Comparison of ENCODE assay signal across 24 mouse cellular contexts in the genomic region with DNA sequence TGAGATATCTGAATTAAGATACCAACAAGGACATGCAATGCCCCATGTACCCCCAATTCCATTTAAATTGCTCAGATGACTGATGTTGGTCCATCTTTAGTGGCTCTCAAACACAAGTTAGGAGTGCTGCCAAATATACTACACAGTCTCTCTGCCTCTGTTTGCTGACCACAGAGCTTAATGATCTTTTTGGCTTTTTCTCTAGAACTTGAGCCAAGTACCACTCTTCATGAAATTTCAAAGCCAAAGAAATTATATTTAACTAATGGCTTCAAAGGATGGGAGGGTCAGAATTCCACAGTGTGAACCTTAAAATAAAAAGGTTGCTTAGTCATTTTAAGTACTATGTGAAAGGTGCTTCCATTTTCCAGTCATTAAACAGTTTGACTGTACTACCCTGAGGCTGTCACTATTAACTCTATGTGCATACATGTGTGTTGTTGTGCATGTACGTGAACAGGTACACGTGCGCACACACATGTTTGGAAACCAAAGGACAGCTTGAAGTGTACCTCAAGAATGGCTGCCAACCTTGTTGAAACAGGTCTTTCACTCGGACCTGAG. TPM values are rescaled to one million over a fixed set of nuclear protein-coding genes. Genes with fewer than 3 reads are reported as not detected.
DNase-seq lines count a peak whose midpoint lies in the region; ATAC-seq and TF ChIP-seq lines count a peak whose summit lies in the region.
"Had no signal": no experiment of that assay in that cellular context is flagged by ENCODE, and none has a peak within 500 bp of the region (broad histone marks: within the 10 kb centered on the region; RNA-seq: fewer than 3 reads in every experiment).

No protein-coding gene starts in this region.

- H3K9me3 ChIP-seq in liver, postnatal 0 days (ENCODE audit: low read length), result no peaks in the 10 kb centered on the region
- no peaks in the 10 kb centered on the region for H3K9me3 ChIP-seq in liver, embryonic 11.5 days (ENCODE audit: control insufficient read depth, low read length)
- H3K9me3 ChIP-seq in lung, embryonic 16.5 days (ENCODE audit: control insufficient read depth, low read length), result no peaks in the 10 kb centered on the region
- H3K9me3 ChIP-seq: embryonic facial prominence, embryonic 10.5 days; embryonic facial prominence, embryonic 13.5 days; forebrain, embryonic 12.5 days; forebrain, embryonic 15.5 days; heart, embryonic 10.5 days; hindbrain, embryonic 12.5 days; hindbrain, embryonic 15.5 days had no signal

- TF ChIP-seq CTCF in liver, postnatal 0 days (IDR thresholded peaks at IDR 0.05; ENCODE audit: low read depth), result no peak

- no peaks in the 10 kb centered on the region for H3K27me3 ChIP-seq in liver, postnatal 0 days (ENCODE audit: insufficient read depth, low read length)
- no peaks in the 10 kb centered on the region for H3K27me3 ChIP-seq in liver, embryonic 11.5 days (replicated peaks; ENCODE audit: control insufficient read depth, insufficient read depth, low read length)
- no peaks in the 10 kb centered on the region for H3K27me3 ChIP-seq in lung, embryonic 16.5 days (ENCODE audit: control insufficient read depth, insufficient read depth, low read depth, low read length)
- H3K27me3 ChIP-seq: embryonic facial prominence, embryonic 13.5 days; forebrain, embryonic 12.5 days; forebrain, embryonic 15.5 days; hindbrain, embryonic 12.5 days; hindbrain, embryonic 15.5 days had no signal

- ATAC-seq in liver, postnatal 0 days, result peak; percentile 45; the same call in 1 of the 2 replicates
- no peak for ATAC-seq in liver, embryonic 11.5 days (replicated peaks; ENCODE audit: low FRiP score)
- peak; percentile 80 for ATAC-seq in lung, embryonic 16.5 days (ENCODE audit: low read depth)
- ATAC-seq: CD4-positive, CD25-positive, alpha-beta regulatory T cell, adult 4 months; forebrain, embryonic 15.5 days had no signal

- no peak for TF ChIP-seq EP300 in liver, postnatal 0 days (IDR thresholded peaks at IDR 0.05; ENCODE audit: low read depth)

- H3K36me3 ChIP-seq in liver, postnatal 0 days (replicated peaks; ENCODE audit: insufficient read depth, low read length), result no peaks in the 10 kb centered on the region
- H3K36me3 ChIP-seq in liver, embryonic 11.5 days (ENCODE audit: control insufficient read depth, insufficient read depth, low read length), result no peaks in the 10 kb centered on the region
- H3K36me3 ChIP-seq in lung, embryonic 16.5 days (ENCODE audit: control insufficient read depth, insufficient read depth, low read length), result no peaks in the 10 kb centered on the region
- H3K36me3 ChIP-seq: embryonic facial prominence, embryonic 10.5 days; embryonic facial prominence, embryonic 13.5 days; forebrain, embryonic 12.5 days; forebrain, embryonic 15.5 days; heart, embryonic 10.5 days; hindbrain, embryonic 12.5 days; hindbrain, embryonic 15.5 days had no signal

- no peak overlapping the region for H3K9ac ChIP-seq in liver, postnatal 0 days (replicated peaks)
- H3K9ac ChIP-seq in liver, embryonic 11.5 days (ENCODE audit: low read depth, low read length), result no peak overlapping the region
- H3K9ac ChIP-seq in lung, embryonic 16.5 days (ENCODE audit: low read length), result no peak overlapping the region
- H3K9ac ChIP-seq: embryonic facial prominence, embryonic 13.5 days; forebrain, embryonic 12.5 days; forebrain, embryonic 15.5 days; hindbrain, embryonic 12.5 days; hindbrain, embryonic 15.5 days had no signal

- WGBS in liver, postnatal 0 days (ENCODE audit: insufficient replicate concordance), result 79% methylated on average over 4 of the region's 4 CpGs
- WGBS in liver, embryonic 11.5 days, result 89% methylated on average over 4 of the region's 4 CpGs
- 57% methylated on average over 4 of the region's 4 CpGs for WGBS in lung, embryonic 16.5 days

- no peak for DNase-seq in liver, postnatal 0 days
- no peak for DNase-seq in liver, embryonic 11.5 days (ENCODE audit: low spot score)
- DNase-seq in lung, postnatal 14 days, result no peak
- DNase-seq in lung, postnatal 36 days, result peak; percentile 48
- no peak for DNase-seq in cerebellum, adult 11 months
- DNase-seq: adrenal gland, adult 2 months; adrenal gland, postnatal 14 days; cerebellum, adult 11-12 months; cerebellum, adult 8-10 months; cerebellum, postnatal 10 days; cerebellum, postnatal 36 days; embryo, embryonic 11 days; gastrocnemius, postnatal 25 days; heart, adult 2 months had no signal

- H3K4me1 ChIP-seq in liver, postnatal 0 days (ENCODE audit: insufficient read depth), result no peaks in the 10 kb centered on the region
- no peaks in the 10 kb centered on the region for H3K4me1 ChIP-seq in liver, embryonic 11.5 days (replicated peaks; ENCODE audit: control insufficient read depth, insufficient read depth, low read length)
- 0 out of 2 replicates have a peak, but pooled peaks cover 2% of the 10 kb centered on the region for H3K4me1 ChIP-seq in lung, embryonic 16.5 days (replicated peaks; ENCODE audit: control insufficient read depth, insufficient read depth, low read length)
- H3K4me1 ChIP-seq: embryonic facial prominence, embryonic 10.5 days; embryonic facial prominence, embryonic 13.5 days; forebrain, embryonic 12.5 days; forebrain, embryonic 15.5 days; heart, embryonic 10.5 days; hindbrain, embryonic 12.5 days; hindbrain, embryonic 15.5 days had no signal

- no peak overlapping the region for H3K4me3 ChIP-seq in liver, postnatal 0 days (ENCODE audit: low read depth, low read length)
- H3K4me3 ChIP-seq in liver, embryonic 11.5 days (ENCODE audit: low read depth, low read length), result no peak overlapping the region
- H3K4me3 ChIP-seq in lung, embryonic 16.5 days (ENCODE audit: low read length), result no peak overlapping the region
- H3K4me3 ChIP-seq: embryonic facial prominence, embryonic 10.5 days; embryonic facial prominence, embryonic 13.5 days; erythroblast, embryonic 14.5 days; forebrain, embryonic 12.5 days; forebrain, embryonic 15.5 days; heart, adult 2 months; heart, embryonic 10.5 days; hindbrain, embryonic 12.5 days; hindbrain, embryonic 15.5 days had no signal

- no peak overlapping the region for H3K4me2 ChIP-seq in liver, postnatal 0 days (ENCODE audit: low read depth, low read length)
- H3K4me2 ChIP-seq in liver, embryonic 11.5 days, result no peak overlapping the region
- peak overlapping the region; percentile 7; the same call in 1 of the 2 replicates for H3K4me2 ChIP-seq in lung, embryonic 16.5 days (ENCODE audit: low read depth, low read length)
- H3K4me2 ChIP-seq: embryonic facial prominence, embryonic 13.5 days; forebrain, embryonic 12.5 days; forebrain, embryonic 15.5 days; hindbrain, embryonic 12.5 days; hindbrain, embryonic 15.5 days had no signal

- no peak overlapping the region for H3K27ac ChIP-seq in liver, postnatal 0 days (ENCODE audit: low read depth)
- no peak overlapping the region for H3K27ac ChIP-seq in liver, embryonic 11.5 days (ENCODE audit: low read depth, low read length)
- H3K27ac ChIP-seq in lung, embryonic 16.5 days (ENCODE audit: low read length), result peak overlapping the region; percentile 54
- H3K27ac ChIP-seq: embryonic facial prominence, embryonic 10.5 days; embryonic facial prominence, embryonic 13.5 days; forebrain, embryonic 12.5 days; forebrain, embryonic 15.5 days; heart, adult 2 months; heart, embryonic 10.5 days; hindbrain, embryonic 12.5 days; hindbrain, embryonic 15.5 days had no signal

RNA-seq across cellular contexts. Expression of a gene that starts 44.6 kb away (rescaled TPM):
- polyA plus RNA-seq in liver, postnatal 0 days (2015; fragmentation: Nextera tagmentation; extraction: Ambion mirVana), result 25.0 and 25.4 TPM in 2 replicates
- 47.4 and 54.5 TPM in 2 replicates for polyA plus RNA-seq in liver, embryonic 11.5 days (2014; fragmentation: Nextera tagmentation; extraction: Ambion mirVana)
- polyA plus RNA-seq in lung, embryonic 16.5 days (2015; fragmentation: Nextera tagmentation; extraction: Ambion mirVana), result 50.0 and 52.2 TPM in 2 replicates

RNA-seq across cellular contexts. Expression of a gene that starts 44.6 kb away (rescaled TPM):
- polyA plus RNA-seq in liver, postnatal 0 days (2015; fragmentation: Nextera tagmentation; extraction: Ambion mirVana), result 8.1 and 9.5 TPM in 2 replicates
- 13.0 and 13.4 TPM in 2 replicates for polyA plus RNA-seq in liver, embryonic 11.5 days (2014; fragmentation: Nextera tagmentation; extraction: Ambion mirVana)
- polyA plus RNA-seq in lung, embryonic 16.5 days (2015; fragmentation: Nextera tagmentation; extraction: Ambion mirVana), result 9.7 and 10.3 TPM in 2 replicates
